Mouse (Mus musculus) left cerebral cortex, postnatal 10 days (tissue): ENCODE measurements around the gene Vmn1r18. TPM values are rescaled to one million over a fixed set of nuclear protein-coding genes. Genes with fewer than 3 reads are reported as not detected.
"Not testable (repeated sequence)": the region's sequence is repeated elsewhere in the genome, so short reads cannot be mapped to it uniquely, and the experiment has no call there.

Experiments used
- DNase-seq, 2 experiments: peaks; one replicate each; pipeline ENCODE4 v3.0.0; 2021 to 2022; ENCODE audit warnings: low spot score in 2 of 2, mixed read lengths in 1 of 2; ENCODE audit errors: extremely low spot score in 1 of 2
- intact Hi-C: fragments of 180-260 bp; cut with DNase I; formaldehyde crosslinking; loops from one replicate; pipeline ENCODE4 v1.15.1; 2025
- total RNA-seq, 2 experiments: library from RNA; stranded (reverse); gene quantifications; 2 replicates each; pipeline ENCODE4 v1.2.3; 2021

Vmn1r18 gene
- total RNA-seq, result under 1 TPM in 1 of 2 experiments, not detected in 1; 0.02 TPM

DNA sequence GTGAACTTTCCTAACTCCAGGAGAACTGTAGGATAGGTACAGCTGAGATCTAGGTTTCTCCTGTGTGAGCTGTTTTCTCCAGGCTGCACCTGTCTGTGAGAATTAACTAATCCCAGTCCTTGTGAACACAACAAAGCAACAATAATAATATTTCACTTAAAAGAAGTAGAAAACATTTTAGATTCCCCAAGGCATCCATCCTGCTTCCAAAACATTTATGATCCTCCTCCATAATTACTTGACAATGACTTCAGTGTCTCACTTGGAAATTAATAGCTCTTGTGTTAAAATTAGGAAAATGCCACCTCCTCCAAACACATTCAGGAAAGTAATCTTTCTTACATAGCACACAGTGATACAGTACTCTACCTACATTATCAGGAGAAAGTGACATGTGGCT, at the start of gene Vmn1r18:
TSS of gene Vmn1r18 (minus strand) at position 101 of the 400 bp plus-strand sequence.
- intact Hi-C loops, result no loop called here
- no peak for DNase-seq

- no peak for DNase-seq
- intact Hi-C loops, result no loop called here
Observed at GRCm38 (mm10) chr6:57431196-57431595, 35.6 kb upstream of the Vmn1r18 start.

DNA sequence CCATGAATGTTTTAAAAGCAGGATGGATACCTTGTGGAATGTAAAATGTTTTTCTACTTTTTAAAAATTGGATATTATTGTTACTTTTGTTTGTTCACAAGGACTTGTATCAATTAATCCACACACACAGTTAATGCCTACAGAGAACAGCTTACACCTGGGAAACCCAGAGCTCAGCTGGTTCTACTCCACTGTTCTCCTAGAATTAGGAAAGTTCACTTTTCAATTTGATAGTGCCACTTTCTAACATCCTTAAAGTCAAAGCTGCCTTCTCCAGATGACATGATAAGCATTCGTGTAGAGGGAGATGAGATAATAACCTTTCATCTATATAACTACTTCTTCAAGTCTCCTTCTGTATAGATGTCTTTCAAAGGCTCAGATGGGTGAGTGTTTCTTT, 33.0 kb upstream of the Vmn1r18 start, which contains the start of gene Vmn1r20:
TSS of gene Vmn1r20 (plus strand) at position 301 of the 400 bp plus-strand sequence.
- intact Hi-C loops, result no loop called here
- no peak for DNase-seq

- DNase-seq, intact Hi-C loops: not testable (repeated sequence)
Observed at GRCm38 (mm10) chr6:57403480-57403879, 7.9 kb upstream of the Vmn1r18 start, which contains the start of gene Vmn1r19. TSS of gene Vmn1r19 (plus strand) at chr6:57403780.

DNA sequence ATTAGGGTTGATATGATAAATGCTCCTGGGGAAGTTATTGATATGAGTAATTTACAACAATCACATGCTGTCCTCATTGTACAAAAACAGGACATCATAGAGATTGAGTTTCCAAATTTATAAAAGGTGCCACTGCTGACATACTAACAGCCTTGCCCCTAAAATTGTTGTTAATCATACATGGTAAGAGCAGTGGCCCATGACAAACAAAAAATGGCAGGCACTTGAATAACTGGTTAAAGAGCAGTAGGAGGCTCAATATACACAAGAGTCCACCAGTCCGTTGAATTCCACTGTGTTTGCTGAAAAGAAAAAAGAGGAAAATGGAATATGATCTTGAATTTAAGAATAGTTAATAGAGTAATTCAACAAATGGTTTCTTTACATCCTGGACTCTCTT, 28.1 kb downstream of the Vmn1r18 start:
- intact Hi-C loops, result no loop called here
- no peak for DNase-seq

GRCm38 (mm10) chr6:57365866-57366265, 29.7 kb downstream of the Vmn1r18 start:
- intact Hi-C loops, DNase-seq: not testable (repeated sequence)

DNA sequence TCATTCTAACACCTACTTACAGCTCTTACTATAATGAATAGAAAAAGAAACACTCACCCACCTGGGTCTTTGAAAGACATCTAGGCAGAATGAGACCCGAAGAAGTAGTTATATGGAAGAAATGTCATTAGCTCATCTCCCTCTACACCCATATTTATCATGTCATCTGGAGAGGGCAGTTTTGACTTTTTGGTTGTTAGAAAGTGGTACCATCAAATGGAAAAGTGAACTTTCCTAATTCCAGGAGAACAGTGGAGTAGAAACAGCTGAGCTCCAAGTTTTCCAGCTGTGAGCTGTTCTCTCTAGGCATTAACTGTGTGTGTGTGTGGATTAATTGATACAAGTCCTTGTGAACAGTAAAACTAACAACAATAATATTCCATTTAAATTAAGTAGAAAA, 32.0 kb downstream of the Vmn1r18 start, which contains the start of gene Vmn1r17:
TSS of gene Vmn1r17 (minus strand) at position 101 of the 400 bp plus-strand sequence.
- no peak for DNase-seq
- intact Hi-C loops, result no loop called here

DNA sequence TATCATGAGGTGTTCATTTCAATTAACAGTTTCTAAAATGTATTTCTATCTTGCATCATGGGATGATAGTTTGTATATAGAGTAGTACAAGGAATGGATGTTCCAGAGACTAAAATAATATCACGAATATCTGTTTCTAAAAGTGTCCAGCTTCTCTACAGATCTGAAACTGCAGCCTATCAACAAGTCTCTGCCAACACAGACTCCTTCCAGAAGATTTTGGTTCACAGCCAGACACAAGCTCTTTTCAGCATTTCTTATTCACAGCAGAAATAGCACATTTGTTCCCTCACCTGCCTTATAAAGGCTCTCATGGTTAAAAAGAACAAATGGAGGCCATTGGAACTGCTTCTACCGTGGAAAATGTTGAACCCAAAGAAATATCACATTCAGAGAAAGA, 38.7 kb downstream of the Vmn1r18 start:
- intact Hi-C loops, result no loop called here
- peak in 1 of 2 experiments; percentile 2 for DNase-seq

DNA sequence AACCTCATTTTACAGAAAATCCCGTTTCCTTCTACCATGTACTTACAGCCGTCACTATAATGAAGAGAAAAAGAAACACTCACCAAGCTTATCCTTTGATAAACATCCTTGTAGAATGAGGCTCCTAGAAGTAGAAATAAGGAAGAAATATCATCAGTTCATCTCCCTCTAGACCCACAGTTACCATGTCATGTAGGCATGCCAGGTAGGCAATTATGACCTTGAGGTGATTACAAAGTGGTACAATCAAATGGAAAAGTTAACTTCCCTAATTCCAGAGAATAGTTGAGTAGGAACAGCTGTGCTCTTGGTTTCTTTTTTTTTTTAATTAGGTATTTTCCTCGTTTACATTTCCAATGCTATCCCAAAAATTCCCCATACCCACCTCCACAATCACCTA, 66.2 kb downstream of the Vmn1r18 start, which contains the start of gene Vmn1r16:
TSS of gene Vmn1r16 (minus strand) at position 101 of the 400 bp plus-strand sequence.
- no peak for DNase-seq
- intact Hi-C loops, result no loop called here

Other genes with a start within 250 kb of the Vmn1r18 start
- not detected for gene Vmn1r12, start 238.9 kb downstream of the Vmn1r18 start, total RNA-seq
- not detected for gene Vmn1r13, start 192.5 kb downstream of the Vmn1r18 start, total RNA-seq
- not detected for gene Vmn1r14, start 164.1 kb downstream of the Vmn1r18 start, total RNA-seq
- not detected for gene Vmn1r15, start 137.8 kb downstream of the Vmn1r18 start, total RNA-seq
- gene Vmn1r16, start 66.3 kb downstream of the Vmn1r18 start, total RNA-seq, result not detected
- not detected for gene Vmn1r17, start 32.1 kb downstream of the Vmn1r18 start, total RNA-seq
- not detected for gene Vmn1r19, start 8.0 kb upstream of the Vmn1r18 start, total RNA-seq
- gene Vmn1r20, start 33.1 kb upstream of the Vmn1r18 start, total RNA-seq, result not detected
- gene Ppm1k, start 139.7 kb upstream of the Vmn1r18 start, total RNA-seq, result 10 to 100 TPM; 27.0 to 34.3 TPM
- gene Herc6, start 185.2 kb upstream of the Vmn1r18 start, total RNA-seq, result 1 to 10 TPM; 3.6 to 4.4 TPM